Mouse (Mus musculus): ENCODE data around the gene Ttc29.

GRCm38 (mm10) chr8:78183414-78183813, 29.7 kb upstream of the Ttc29 start:
- TF ChIP-seq CTCF (IDR thresholded peaks at IDR 0.05; ENCODE audit: borderline replicate concordance, control insufficient read depth, extremely low read depth, insufficient read depth, low read length, poor library complexity) (no peak), POLR2A (IDR thresholded peaks at IDR 0.05; ENCODE audit: control insufficient read depth, extremely low read depth, insufficient read depth, low read length, poor library complexity) (no peak)

Data from thymus, adult 2 months (tissue).